Mouse (Mus musculus): ENCODE measurements at regions not wholly inside any gene's neighbourhood (a gene's known extent, or its start where the extent isn't known, plus 50 kb on each side); places are given as distances from the start of the nearest gene placed in this dataset.

DNA sequence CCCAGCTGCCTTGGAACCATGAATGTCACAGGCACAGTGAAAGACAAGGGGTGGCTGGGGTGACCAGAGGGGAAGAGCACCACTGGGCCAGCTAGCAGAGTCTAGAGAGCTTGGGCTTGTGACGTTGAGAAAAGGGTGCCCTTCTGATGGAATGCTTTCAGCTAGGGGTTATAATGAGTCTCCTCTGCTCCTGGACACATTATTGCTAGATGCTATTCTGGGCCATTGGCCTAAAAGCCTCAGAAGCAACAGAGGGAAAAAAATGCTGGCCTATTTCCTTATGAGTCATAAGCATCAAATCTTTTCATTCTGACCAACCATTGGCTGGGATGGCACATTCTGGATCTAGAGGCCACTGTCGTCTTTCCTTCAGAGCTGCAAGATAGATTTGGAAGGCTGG is 369.8 kb upstream of the Tshz3 start:
- TF ChIP-seq POLR2A (IDR thresholded peaks at IDR 0.05; ENCODE audit: control insufficient read depth, low read depth, low read length) (no peak), CTCF (IDR thresholded peaks at IDR 0.05; ENCODE audit: control insufficient read depth, insufficient read depth, insufficient replicate concordance, low read depth, low read length) (no peak)

All from testis, adult 2 months (tissue).